Mouse (Mus musculus) embryonic facial prominence, embryonic 15.5 days (tissue): ENCODE measurements at regions not wholly inside any gene's neighbourhood (a gene's known extent, or its start where the extent isn't known, plus 50 kb on each side); places are given as distances from the start of the nearest gene placed in this dataset. TPM values are rescaled to one million over a fixed set of nuclear protein-coding genes. Genes with fewer than 3 reads are reported as not detected.

Experiments
- microRNA counts: library from miRNA; unstranded; fragments of <30 nt; microRNA quantifications from one replicate; lab custom pipeline; 2016
- microRNA-seq: library from miRNA; unstranded; fragments of <30 nt; microRNA quantifications from one replicate; pipeline ENCODE4, GENCODE M21; 2016; ENCODE audit warnings: borderline number of aligned reads

MicroRNAs in the stretch of these regions (microRNA counts, 519-probe panel; counts per million panel counts)
- microRNA mmu-miR-682 (lab: Ali Mortazavi, UCI): 1,644 counts per million, percentile 18 among the panel's probes with 10 or more counts

Small RNA genes in the stretch of these regions (microRNA-seq; reads per million reads assigned to microRNA genes)
- gene Mir682: not detected
